Mouse (Mus musculus) bone marrow macrophage, adult 2 months (primary cell): Measurements from ENCODE around the gene Dhrs7b.

ENCODE experiments used
- CTCF ChIP-seq: IDR thresholded peaks from 2 replicates; pipeline ENCODE4 v1.5.1; 2012; ENCODE audit warnings: low read depth, mild to moderate bottlenecking, low read length, moderate library complexity
- POLR2A ChIP-seq: IDR thresholded peaks from 2 replicates; pipeline ENCODE4 v1.6.1; 2012; ENCODE audit warnings: mild to moderate bottlenecking, low read depth, low read length, borderline replicate concordance

GRCm38 (mm10) chr11:60863196-60863595 lies 32.8 kb downstream of the Dhrs7b start:
- no peak for TF ChIP-seq CTCF
- no peak for TF ChIP-seq POLR2A
